ENCODE assay signal across 10 mouse cellular contexts in genomic region chr3:88030608-88031395, GRCm38 (mm10). TPM values are rescaled to one million over a fixed set of nuclear protein-coding genes. Genes with fewer than 3 reads are reported as not detected.
DNase-seq lines count a peak whose midpoint lies in the region; ATAC-seq and TF ChIP-seq lines count a peak whose summit lies in the region.
"Had no signal": no experiment of that assay in that cellular context is flagged by ENCODE, and none has a peak within 500 bp of the region (broad histone marks: within the 10 kb centered on the region; RNA-seq: fewer than 3 reads in every experiment).

No protein-coding gene starts in this region.

- 17% methylated on average over 19 of the region's 19 CpGs for WGBS in liver, embryonic 16.5 days (ENCODE audit: insufficient replicate concordance)
- WGBS in heart, embryonic 12.5 days: 9% methylated on average over 19 of the region's 19 CpGs

- H3K27me3 ChIP-seq in liver, embryonic 16.5 days (ENCODE audit: control insufficient read depth, insufficient read depth, low read depth, low read length): peaks cover 25% of the 10 kb centered on the region
- peaks cover 73% of the 10 kb centered on the region for H3K27me3 ChIP-seq in heart, embryonic 12.5 days (replicated peaks)

- DNase-seq in liver: no peak
- DNase-seq in adrenal gland, adult 18-20 months (ENCODE audit: low spot score in 2 of 2): peak; percentile 20 to 38
- peak; percentile 36 to 48 for DNase-seq in layer of hippocampus, adult 2 months (ENCODE audit: low spot score in 2 of 2)
- DNase-seq in telencephalon, adult 2 months (ENCODE audit: low read depth, low spot score): peak; percentile 28
- no peak for DNase-seq in right cerebral cortex, adult 2 months (ENCODE audit: low spot score in 2 of 2)

- no peaks in the 10 kb centered on the region for H3K4me1 ChIP-seq in liver, embryonic 16.5 days (ENCODE audit: control insufficient read depth, low read depth, low read length)
- H3K4me1 ChIP-seq in heart, embryonic 12.5 days (replicated peaks): 0 out of 2 replicates have a peak, but pooled peaks cover 7% of the 10 kb centered on the region

- H3K4me2 ChIP-seq in liver, embryonic 16.5 days (ENCODE audit: low read depth, low read length): no peak overlapping the region; the same call in 1 of the 2 replicates
- H3K4me2 ChIP-seq in heart, embryonic 12.5 days: no peak overlapping the region

- ATAC-seq in liver, embryonic 16.5 days (ENCODE audit: low read depth): peak; percentile 74
- ATAC-seq in heart, embryonic 12.5 days (ENCODE audit: insufficient number of reproducible peaks, low FRiP score): 0 out of 2 replicates have a peak, but pooled peaks have one; percentile 22
- no peak for ATAC-seq in megakaryocyte, adult 5-6 weeks (ENCODE audit: poor library complexity, severe bottlenecking)

- H3K4me3 ChIP-seq in liver, embryonic 16.5 days (ENCODE audit: low read depth, low read length): no peak overlapping the region
- H3K4me3 ChIP-seq in heart, embryonic 12.5 days: no peak overlapping the region
- peak overlapping the region; percentile 41 for H3K4me3 ChIP-seq in layer of hippocampus, adult 2 months

- H3K27ac ChIP-seq in liver, embryonic 16.5 days (ENCODE audit: low read length): no peak overlapping the region
- H3K27ac ChIP-seq in heart, embryonic 12.5 days (ENCODE audit: poor library complexity, severe bottlenecking): no peak overlapping the region
- H3K27ac ChIP-seq in layer of hippocampus, adult 2 months: peak overlapping the region; percentile 77

- H3K9ac ChIP-seq in liver, embryonic 16.5 days (ENCODE audit: low read depth, low read length): no peak overlapping the region
- no peak overlapping the region for H3K9ac ChIP-seq in heart, embryonic 12.5 days

- TF ChIP-seq CTCF in layer of hippocampus, adult 2 months (conservative IDR thresholded peaks at IDR 0.05): no peak

- H3K36me3 ChIP-seq in liver, embryonic 16.5 days (ENCODE audit: control insufficient read depth, insufficient read depth): no peaks in the 10 kb centered on the region
- no peaks in the 10 kb centered on the region for H3K36me3 ChIP-seq in heart, embryonic 12.5 days

- peaks cover 3% of the 10 kb centered on the region for H3K9me3 ChIP-seq in liver, embryonic 16.5 days (replicated peaks; ENCODE audit: control insufficient read depth, low read length)
- H3K9me3 ChIP-seq in heart, embryonic 12.5 days (replicated peaks): peaks cover 9% of the 10 kb centered on the region

RNA-seq across cellular contexts. Expression of gene Hapln2, which starts 3.4 kb away (rescaled TPM):
- not detected in 2 replicates for polyA plus RNA-seq in liver, embryonic 16.5 days (2015; fragmentation: Nextera tagmentation; extraction: Ambion mirVana)
- total RNA-seq in adrenal gland, adult 18-20 months (2021): not detected
- 0.08 and 0.17 TPM in 2 replicates for polyA plus RNA-seq in heart, embryonic 12.5 days (2016; fragmentation: Nextera tagmentation; extraction: Ambion mirVana)
- total RNA-seq in layer of hippocampus, adult 2 months (2021): 10 to 100 TPM; 16.2 to 16.5 TPM
- total RNA-seq in megakaryocyte, adult 5-6 weeks (2015): not detected in 2 replicates
- not detected in 2 replicates for total RNA-seq in megakaryocyte, adult 5-6 weeks (2017)
- total RNA-seq: adrenal gland, postnatal 4 days had no signal

RNA-seq across cellular contexts. Expression of gene Gpatch4, which starts 12.1 kb away (rescaled TPM):
- polyA plus RNA-seq in liver, embryonic 16.5 days (2015; fragmentation: Nextera tagmentation; extraction: Ambion mirVana): 13.2 and 14.1 TPM in 2 replicates
- total RNA-seq in adrenal gland, adult 18-20 months (2021): 10 to 100 TPM; 15.9 to 18.9 TPM
- 19.2 and 19.7 TPM in 2 replicates for polyA plus RNA-seq in heart, embryonic 12.5 days (2016; fragmentation: Nextera tagmentation; extraction: Ambion mirVana)
- 10 to 100 TPM; 15.0 to 16.5 TPM for total RNA-seq in layer of hippocampus, adult 2 months (2021)
- total RNA-seq in megakaryocyte, adult 5-6 weeks (2015): 7.3 TPM in 2 replicates
- 9.5 and 10.1 TPM in 2 replicates for total RNA-seq in megakaryocyte, adult 5-6 weeks (2017)

RNA-seq across cellular contexts. Expression of gene Naxe, which starts 27.5 kb away (rescaled TPM):
- polyA plus RNA-seq in liver, embryonic 16.5 days (2015; fragmentation: Nextera tagmentation; extraction: Ambion mirVana): 83.2 and 85.0 TPM in 2 replicates
- 100 to 1,000 TPM; 155 to 159 TPM for total RNA-seq in adrenal gland, adult 18-20 months (2021)
- polyA plus RNA-seq in heart, embryonic 12.5 days (2016; fragmentation: Nextera tagmentation; extraction: Ambion mirVana): 137 and 139 TPM in 2 replicates
- 10 to 100 TPM; 79.2 to 81.8 TPM for total RNA-seq in layer of hippocampus, adult 2 months (2021)
- total RNA-seq in megakaryocyte, adult 5-6 weeks (2015): 48.2 and 56.4 TPM in 2 replicates
- total RNA-seq in megakaryocyte, adult 5-6 weeks (2017): 17.8 and 29.3 TPM in 2 replicates

RNA-seq across cellular contexts. Expression of gene Bcan, which starts 30.8 kb away (rescaled TPM):
- polyA plus RNA-seq in liver, embryonic 16.5 days (2015; fragmentation: Nextera tagmentation; extraction: Ambion mirVana): 0.04 TPM in 1 of 2 replicates, not detected in the other
- 10 to 100 TPM; 62.7 to 74.9 TPM for total RNA-seq in adrenal gland, adult 18-20 months (2021)
- polyA plus RNA-seq in heart, embryonic 12.5 days (2016; fragmentation: Nextera tagmentation; extraction: Ambion mirVana): 0.09 and 0.15 TPM in 2 replicates
- total RNA-seq in layer of hippocampus, adult 2 months (2021): 100 to 1,000 TPM; 309 to 328 TPM
- total RNA-seq in megakaryocyte, adult 5-6 weeks (2015): not detected in 2 replicates
- not detected in 2 replicates for total RNA-seq in megakaryocyte, adult 5-6 weeks (2017)

RNA-seq across cellular contexts. Expression of gene Ttc24, which starts 47.3 kb away (rescaled TPM):
- not detected in 2 replicates for polyA plus RNA-seq in liver, embryonic 16.5 days (2015; fragmentation: Nextera tagmentation; extraction: Ambion mirVana)
- total RNA-seq in adrenal gland, adult 18-20 months (2021): not detected
- not detected in 2 replicates for polyA plus RNA-seq in heart, embryonic 12.5 days (2016; fragmentation: Nextera tagmentation; extraction: Ambion mirVana)
- total RNA-seq in layer of hippocampus, adult 2 months (2021): not detected
- total RNA-seq in megakaryocyte, adult 5-6 weeks (2015): not detected in 2 replicates
- total RNA-seq in megakaryocyte, adult 5-6 weeks (2017): not detected in 2 replicates
- total RNA-seq: adrenal gland, postnatal 4 days had no signal
- polyA plus RNA-seq: heart, embryonic 14.5 days had no signal

Comparison
In these comparisons a context has a peak if more than half of its experiments do, and no peak if none do; other contexts are left out.
1. DNase-seq: peak in adrenal gland, adult 18-20 months (2 of 2), layer of hippocampus, adult 2 months (2 of 2) and telencephalon, adult 2 months (single experiment); none in liver (single experiment) and right cerebral cortex, adult 2 months (0 of 2).
2. RNA of gene Hapln2, which starts 3.4 kb away (total RNA-seq): 16.2 to 16.5 TPM in layer of hippocampus, adult 2 months; not detected in adrenal gland, adult 18-20 months and not detected in megakaryocyte, adult 5-6 weeks; every median in the first group is over 10 times any median in the second.